Mouse (Mus musculus): Measurements from ENCODE around the gene Nfkbia. TPM values are rescaled to one million over a fixed set of nuclear protein-coding genes. Genes with fewer than 3 reads are reported as not detected.

The Nfkbia gene
- polyA plus RNA-seq, 1 experiment from 2014 or later, result 36.1 TPM

GRCm38 (mm10) chr12:55499031-55499430 is 6.6 kb upstream of the Nfkbia start:
- Histone ChIP-seq H3K4me1 (peaks cover 6% of the 10 kb centered on the region), H3K27me3 (ENCODE audit: poor library complexity, severe bottlenecking) (peaks cover 20% of the 10 kb centered on the region), H3K9me3 (no peaks in the 10 kb centered on the region), H3K27ac (no peak overlapping the region), H3K36me3 (replicated peaks) (no peaks in the 10 kb centered on the region), H3K4me3 (no peak overlapping the region)
- 2% methylated on average over 10 of the region's 10 CpGs for WGBS
- DNase-seq (ENCODE audit: extremely low spot score, low spot score), result peak; percentile 75

- Histone ChIP-seq H3K4me1 (peaks cover 17% of the 10 kb centered on the region), H3K27me3 (ENCODE audit: poor library complexity, severe bottlenecking) (peaks cover 18% of the 10 kb centered on the region), H3K36me3 (replicated peaks) (no peaks in the 10 kb centered on the region), H3K27ac (no peak overlapping the region), H3K9me3 (no peaks in the 10 kb centered on the region), H3K4me3 (no peak overlapping the region)
- DNase-seq (ENCODE audit: extremely low spot score, low spot score), result no peak
- 60% methylated on average over 8 of the region's 8 CpGs for WGBS
Observed at GRCm38 (mm10) chr12:55497737-55498136, 5.3 kb upstream of the Nfkbia start.

GRCm38 (mm10) chr12:55495902-55496605 is 3.6 kb upstream of the Nfkbia start:
- peaks cover 1% of the 10 kb centered on the region for H3K36me3 ChIP-seq (replicated peaks)
- no peak overlapping the region for H3K27ac ChIP-seq
- no peak for DNase-seq (ENCODE audit: extremely low spot score, low spot score)
- peaks cover 18% of the 10 kb centered on the region for H3K27me3 ChIP-seq (ENCODE audit: poor library complexity, severe bottlenecking)
- H3K9me3 ChIP-seq, result no peaks in the 10 kb centered on the region
- peaks cover 27% of the 10 kb centered on the region for H3K4me1 ChIP-seq
- 67% methylated on average over 5 of the region's 5 CpGs for WGBS
- no peak overlapping the region for H3K4me3 ChIP-seq

GRCm38 (mm10) chr12:55495114-55495901 is 2.9 kb upstream of the Nfkbia start:
- Histone ChIP-seq H3K4me1 (peaks cover 34% of the 10 kb centered on the region), H3K36me3 (replicated peaks) (peaks cover 9% of the 10 kb centered on the region), H3K9me3 (no peaks in the 10 kb centered on the region), H3K27ac (no peak overlapping the region), H3K4me3 (no peak overlapping the region), H3K27me3 (ENCODE audit: poor library complexity, severe bottlenecking) (peaks cover 18% of the 10 kb centered on the region)
- WGBS, result 40% methylated on average over 9 of the region's 9 CpGs
- DNase-seq (ENCODE audit: extremely low spot score, low spot score), result peak; percentile 53

- peak overlapping the region; percentile 98; the same call in 1 of the 2 replicates for H3K27ac ChIP-seq
- H3K27me3 ChIP-seq (ENCODE audit: poor library complexity, severe bottlenecking), result peaks cover 15% of the 10 kb centered on the region
- WGBS, result 35% methylated on average over 8 of the region's 8 CpGs
- H3K4me1 ChIP-seq, result peaks cover 32% of the 10 kb centered on the region
- no peaks in the 10 kb centered on the region for H3K9me3 ChIP-seq
- no peak for DNase-seq (ENCODE audit: extremely low spot score, low spot score)
- H3K36me3 ChIP-seq (replicated peaks), result peaks cover 27% of the 10 kb centered on the region
- H3K4me3 ChIP-seq, result peak overlapping the region; percentile 65
Observed at GRCm38 (mm10) chr12:55493381-55493780, 934 bp upstream of the Nfkbia start.

- H3K9me3 ChIP-seq, result no peaks in the 10 kb centered on the region
- H3K36me3 ChIP-seq (replicated peaks), result peaks cover 31% of the 10 kb centered on the region
- H3K4me3 ChIP-seq, result peak overlapping the region; percentile 65
- H3K27ac ChIP-seq, result peak overlapping the region; percentile 98
- 2% methylated on average over 12 of the region's 12 CpGs for WGBS
- DNase-seq (ENCODE audit: extremely low spot score, low spot score), result no peak
- H3K4me1 ChIP-seq, result peaks cover 32% of the 10 kb centered on the region
- peaks cover 11% of the 10 kb centered on the region for H3K27me3 ChIP-seq (ENCODE audit: poor library complexity, severe bottlenecking)
Observed at GRCm38 (mm10) chr12:55492941-55493340, 494 bp upstream of the Nfkbia start.

GRCm38 (mm10) chr12:55491516-55492183 is 797 bp downstream of the Nfkbia start:
- DNase-seq (ENCODE audit: extremely low spot score, low spot score), result peak; percentile 77
- peaks cover 43% of the 10 kb centered on the region for H3K36me3 ChIP-seq (replicated peaks)
- H3K27me3 ChIP-seq (ENCODE audit: poor library complexity, severe bottlenecking), result 0 out of 2 replicates have a peak, but pooled peaks cover 8% of the 10 kb centered on the region
- WGBS, result 4% methylated on average over 54 of the region's 57 CpGs
- H3K4me1 ChIP-seq, result peaks cover 32% of the 10 kb centered on the region
- no peaks in the 10 kb centered on the region for H3K9me3 ChIP-seq
- H3K4me3 ChIP-seq, result peak overlapping the region; percentile 65
- H3K27ac ChIP-seq, result peak overlapping the region; percentile 98

GRCm38 (mm10) chr12:55490722-55491449 is 1.6 kb downstream of the Nfkbia start:
- WGBS, result 89% methylated on average over 13 of the region's 13 CpGs
- Histone ChIP-seq H3K36me3 (replicated peaks) (peaks cover 44% of the 10 kb centered on the region), H3K4me1 (peaks cover 29% of the 10 kb centered on the region), H3K9me3 (no peaks in the 10 kb centered on the region), H3K27ac (peak overlapping the region; percentile 98), H3K27me3 (ENCODE audit: poor library complexity, severe bottlenecking) (0 out of 2 replicates have a peak, but pooled peaks cover 8% of the 10 kb centered on the region), H3K4me3 (peak overlapping the region; percentile 65)
- DNase-seq (ENCODE audit: extremely low spot score, low spot score), result no peak

- Histone ChIP-seq H3K9me3 (no peaks in the 10 kb centered on the region), H3K4me1 (peaks cover 29% of the 10 kb centered on the region), H3K4me3 (no peak overlapping the region), H3K27ac (no peak overlapping the region), H3K27me3 (ENCODE audit: poor library complexity, severe bottlenecking) (0 out of 2 replicates have a peak, but pooled peaks cover 8% of the 10 kb centered on the region), H3K36me3 (replicated peaks) (peaks cover 47% of the 10 kb centered on the region)
- WGBS, result 91% methylated on average over 14 of the region's 14 CpGs
- no peak for DNase-seq (ENCODE audit: extremely low spot score, low spot score)
Observed at GRCm38 (mm10) chr12:55489986-55490721, 2.3 kb downstream of the Nfkbia start.

- no peak overlapping the region for H3K4me3 ChIP-seq
- 0 out of 2 replicates have a peak, but pooled peaks cover 4% of the 10 kb centered on the region for H3K27me3 ChIP-seq (ENCODE audit: poor library complexity, severe bottlenecking)
- H3K27ac ChIP-seq, result no peak overlapping the region
- DNase-seq (ENCODE audit: extremely low spot score, low spot score), result no peak
- peaks cover 34% of the 10 kb centered on the region for H3K4me1 ChIP-seq
- no peaks in the 10 kb centered on the region for H3K9me3 ChIP-seq
- WGBS, result 88% methylated on average over 13 of the region's 13 CpGs
- peaks cover 47% of the 10 kb centered on the region for H3K36me3 ChIP-seq (replicated peaks)
Observed at GRCm38 (mm10) chr12:55488661-55489447, 3.6 kb downstream of the Nfkbia start.

All from forebrain, embryonic 10.5 days (tissue).